Mouse (Mus musculus) spleen, adult 2 months (tissue): Measurements from ENCODE around the gene Cmip.

Source experiments
- CTCF ChIP-seq: fragments of 200-500 bp; IDR thresholded peaks from 2 replicates; pipeline ENCODE4 v1.5.1; 2011; ENCODE audit warnings: mild to moderate bottlenecking, inconsistent platforms; ENCODE audit not compliant: insufficient read depth, insufficient read length, insufficient replicate concordance; ENCODE audit errors: extremely low read depth
- POLR2A ChIP-seq: fragments of 200-500 bp; IDR thresholded peaks from 2 replicates; pipeline ENCODE4 v1.6.1; 2011; ENCODE audit warnings: low read depth, low read length, inconsistent platforms

GRCm38 (mm10) chr8:117348718-117349394, 92.0 kb downstream of the Cmip start:
- TF ChIP-seq CTCF (no peak), POLR2A (no peak)
